Mouse (Mus musculus) intestine, embryonic 16.5 days (tissue): ENCODE measurements around the gene Gfi1. TPM values are rescaled to one million over a fixed set of nuclear protein-coding genes. Genes with fewer than 3 reads are reported as not detected.

Experiments
- ATAC-seq: fragments of 200-750 bp; cut with Nextera tagmentation; 2 replicates; pipeline ENCODE4 v1.8.0; 2017; ENCODE audit warnings: moderate TSS enrichment, moderate library complexity
- H3K27ac ChIP-seq: fragments of 300-500 bp; sonication (generic); 2 replicates; pipeline ENCODE4 v1.5.1; 2014; ENCODE audit warnings: mild to moderate bottlenecking, low read length
- H3K27me3 ChIP-seq: fragments of 300-500 bp; sonication (generic); replicated peaks from 2 replicates; pipeline ENCODE4 v1.6.1; 2014; ENCODE audit warnings: low read length, control low read depth, mixed read lengths; ENCODE audit not compliant: control insufficient read depth, insufficient read depth
- H3K36me3 ChIP-seq: fragments of 300-500 bp; sonication (generic); 2 replicates; pipeline ENCODE4 v1.6.1; 2014; ENCODE audit warnings: low read length, control low read depth; ENCODE audit not compliant: control insufficient read depth, insufficient read depth
- H3K4me1 ChIP-seq: fragments of 300-500 bp; sonication (generic); 2 replicates; pipeline ENCODE4 v1.6.1; 2014; ENCODE audit warnings: low read length, control low read depth, mixed read lengths; ENCODE audit not compliant: control insufficient read depth, insufficient read depth
- H3K4me2 ChIP-seq: fragments of 300-500 bp; sonication (generic); 2 replicates; pipeline ENCODE4 v1.6.1; 2014; ENCODE audit warnings: low read depth, low read length, control low read depth
- H3K4me3 ChIP-seq: fragments of 300-500 bp; sonication (generic); 2 replicates; pipeline ENCODE4 v1.5.1; 2014; ENCODE audit warnings: mild to moderate bottlenecking, low read length
- H3K9ac ChIP-seq: fragments of 300-500 bp; sonication (generic); 2 replicates; pipeline ENCODE4 v1.6.1; 2014; ENCODE audit warnings: low read depth, low read length
- H3K9me3 ChIP-seq: fragments of 300-500 bp; sonication (generic); 2 replicates; pipeline ENCODE4 v1.6.1; 2016; ENCODE audit warnings: low read length, control low read depth; ENCODE audit not compliant: control insufficient read depth
- WGBS: fragments of 180-500 bp; shearing (Covaris S2); extraction: QIAGEN DNeasy Blood & Tissue Kit; methylation state at CpG from one replicate; pipeline ENCODE4 v1.1.7; 2014; 5-methylcytosine and 5-hydroxymethylcytosine counted together
- polyA plus RNA-seq: library from polyadenylated mRNA; unstranded; fragments of >200 nt; fragmentation: Nextera tagmentation; extraction: Ambion mirVana; gene quantifications from 2 replicates; pipeline ENCODE4 v1.2.1, GENCODE M21; 2015

Gene Gfi1
- polyA plus RNA-seq, 1 experiment from 2014 or later: 0.92 TPM

DNA sequence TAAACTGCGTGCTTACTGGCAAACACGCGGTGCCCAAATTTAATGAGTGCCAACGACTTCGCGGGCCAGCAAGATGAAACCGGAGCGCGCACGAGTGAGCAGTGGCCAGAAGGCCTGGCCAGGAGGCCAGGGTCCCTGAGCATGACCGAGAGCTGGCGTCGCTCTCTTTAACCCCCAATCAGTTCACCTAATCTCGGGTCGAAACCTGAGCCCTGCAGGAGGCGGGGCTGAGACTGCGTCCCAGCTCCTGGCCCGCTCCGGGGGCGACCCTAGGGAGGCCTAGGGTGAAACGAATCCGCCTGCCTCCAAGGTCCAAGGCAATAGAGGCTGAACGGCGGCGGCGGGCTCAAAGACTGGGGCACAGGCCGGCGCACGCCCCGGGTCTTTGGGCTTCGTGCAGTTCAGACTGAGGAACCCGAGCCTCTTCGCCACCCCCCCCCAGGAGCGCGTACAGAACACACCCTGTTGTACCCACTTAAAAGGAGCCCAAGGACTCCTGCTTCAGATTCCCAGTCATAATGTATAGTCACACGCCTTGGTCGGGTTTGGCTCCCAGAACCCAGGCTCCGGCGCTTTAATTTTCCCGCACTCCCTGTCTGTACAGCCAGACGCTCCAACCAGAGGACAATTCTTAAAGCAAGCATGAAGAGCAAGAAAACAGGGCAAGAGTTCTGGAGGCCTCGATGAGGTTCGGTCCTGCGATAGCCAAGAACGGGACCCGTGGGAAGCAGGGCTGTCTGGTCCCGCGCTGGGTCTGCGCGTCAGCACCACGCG lies 988 bp downstream of the Gfi1 start:
- peak overlapping the region; percentile 33; the same call in 1 of the 2 replicates for H3K9ac ChIP-seq
- H3K27ac ChIP-seq: no peak overlapping the region
- H3K4me2 ChIP-seq: peak overlapping the region; percentile 59
- peaks cover 55% of the 10 kb centered on the region for H3K4me1 ChIP-seq
- peaks cover 75% of the 10 kb centered on the region for H3K27me3 ChIP-seq
- no peaks in the 10 kb centered on the region for H3K36me3 ChIP-seq
- under 1% methylated on average over 52 of the region's 52 CpGs for WGBS
- H3K4me3 ChIP-seq: peak overlapping the region; percentile 43
- no peaks in the 10 kb centered on the region for H3K9me3 ChIP-seq
- peak; percentile 43 for ATAC-seq

DNA sequence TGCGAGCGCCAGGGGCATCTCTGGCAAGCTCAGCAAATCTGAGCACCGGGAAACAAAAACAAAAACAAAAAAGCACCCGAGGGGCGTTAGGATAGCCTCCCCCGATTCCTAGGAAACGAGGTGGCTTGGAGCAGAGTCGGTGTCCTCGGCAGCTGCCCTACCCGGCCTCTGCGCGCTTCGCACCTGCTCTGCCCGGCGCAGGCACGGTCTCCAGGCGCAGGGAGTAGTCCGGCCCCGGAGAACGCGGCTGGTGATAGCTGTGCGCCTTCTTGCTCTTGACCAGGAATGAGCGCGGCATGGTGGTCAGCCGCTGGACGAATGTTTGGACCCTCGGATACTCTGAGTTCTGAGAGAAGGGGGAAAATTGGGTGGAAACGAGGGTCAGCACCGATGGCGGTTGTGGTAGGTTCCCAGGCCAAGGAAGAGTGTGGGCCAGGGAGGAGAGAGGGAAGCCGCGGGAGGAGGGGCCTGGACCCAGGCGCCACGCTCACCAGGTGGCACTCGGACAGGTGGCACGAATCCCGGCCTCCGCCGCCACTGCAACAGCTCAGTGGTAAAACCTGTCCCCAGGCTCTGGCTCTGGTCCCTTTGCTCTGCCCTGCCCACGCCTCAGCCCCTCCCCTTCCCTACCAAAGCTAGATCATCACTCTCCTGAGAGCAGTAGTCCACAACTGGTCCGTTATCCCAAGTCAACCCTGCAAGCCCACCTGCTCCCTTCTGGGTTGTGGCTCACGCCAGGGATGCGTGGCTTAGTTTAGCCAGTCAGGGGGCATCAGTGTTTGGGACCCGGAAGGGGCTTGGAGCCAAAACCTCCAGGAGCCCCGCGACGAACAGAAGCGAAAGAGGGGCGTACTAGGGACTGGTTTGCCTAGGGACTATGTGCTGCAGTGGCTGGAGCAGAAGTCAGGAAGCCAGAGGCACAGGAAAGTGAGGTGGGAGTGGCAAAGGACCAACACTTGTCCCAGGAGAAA lies 2.0 kb downstream of the Gfi1 start:
- H3K27ac ChIP-seq: no peak overlapping the region; the same call in 1 of the 2 replicates
- ATAC-seq: peak; percentile 66
- H3K4me3 ChIP-seq: peak overlapping the region; percentile 38
- H3K9ac ChIP-seq: peak overlapping the region; percentile 32
- WGBS: 1% methylated on average over 49 of the region's 49 CpGs
- H3K4me2 ChIP-seq: peak overlapping the region; percentile 59
- H3K27me3 ChIP-seq: peaks cover 83% of the 10 kb centered on the region
- no peaks in the 10 kb centered on the region for H3K36me3 ChIP-seq
- peaks cover 55% of the 10 kb centered on the region for H3K4me1 ChIP-seq
- no peaks in the 10 kb centered on the region for H3K9me3 ChIP-seq

DNA sequence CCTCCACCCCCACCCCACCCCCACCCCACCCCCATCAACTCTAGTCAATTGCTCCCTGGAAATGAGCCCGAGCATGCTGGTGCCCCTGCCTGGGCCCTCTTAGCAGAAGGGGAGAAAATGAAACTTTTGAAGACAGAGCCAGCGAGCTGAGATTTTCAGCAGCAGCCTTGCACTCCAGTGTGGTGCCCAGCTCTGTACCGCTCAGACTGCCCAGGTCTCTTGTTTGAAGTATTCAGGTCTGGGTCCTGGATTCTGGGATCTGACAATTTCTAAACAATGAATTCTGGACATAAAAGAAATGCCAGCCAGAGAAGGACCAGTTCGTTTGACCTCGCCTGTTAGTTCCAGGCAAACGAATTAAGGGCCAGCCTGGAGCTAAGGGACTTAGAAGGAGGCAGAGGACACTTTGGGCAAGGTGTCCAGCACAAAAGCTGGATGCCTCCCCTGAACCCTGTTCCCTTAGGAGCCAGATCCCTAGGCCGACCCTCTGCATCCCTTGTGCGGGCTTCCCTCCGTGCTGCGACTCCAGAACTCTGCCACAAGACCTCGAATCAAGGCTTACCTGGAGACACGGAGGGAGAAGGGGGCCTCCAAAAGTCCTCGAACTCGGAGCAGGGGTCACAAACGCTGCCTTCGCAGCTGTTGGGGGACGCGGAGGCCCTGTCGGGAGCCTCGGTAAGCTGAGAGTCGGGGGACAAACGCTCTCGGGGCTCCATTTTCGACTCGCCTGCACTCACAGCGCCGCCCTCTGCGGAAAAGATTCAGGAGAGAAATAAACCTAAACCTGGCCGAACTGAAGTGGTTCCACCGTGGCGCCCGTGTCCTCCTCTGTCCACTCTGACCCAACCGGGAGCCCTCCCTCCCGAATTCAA lies 2.9 kb downstream of the Gfi1 start:
- H3K4me1 ChIP-seq: peaks cover 55% of the 10 kb centered on the region
- H3K36me3 ChIP-seq: no peaks in the 10 kb centered on the region
- peak overlapping the region; percentile 59 for H3K4me2 ChIP-seq
- no peak for ATAC-seq
- H3K4me3 ChIP-seq: peak overlapping the region; percentile 38
- H3K27me3 ChIP-seq: peaks cover 80% of the 10 kb centered on the region
- H3K9me3 ChIP-seq: no peaks in the 10 kb centered on the region
- peak overlapping the region; percentile 32 for H3K9ac ChIP-seq
- no peak overlapping the region for H3K27ac ChIP-seq
- 1% methylated on average over 34 of the region's 34 CpGs for WGBS

DNA sequence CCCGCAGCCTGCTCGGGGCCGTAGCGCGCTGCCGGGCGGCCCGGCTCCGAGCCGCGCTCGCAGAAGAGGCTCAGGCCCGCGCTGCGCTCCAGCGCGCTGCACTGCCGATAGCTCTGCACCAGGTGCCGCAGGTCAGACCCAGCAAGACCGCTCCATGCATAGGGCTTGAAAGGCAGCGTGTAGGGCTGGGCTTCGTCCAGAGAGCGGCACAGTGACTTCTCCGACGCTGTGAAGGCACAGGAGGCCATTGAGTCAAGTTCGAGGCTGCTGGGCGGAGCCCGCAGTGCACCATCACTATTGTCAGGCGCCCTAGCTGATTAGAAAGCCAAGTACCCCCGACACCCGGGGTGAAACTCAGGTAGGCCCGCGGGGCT lies 4.2 kb downstream of the Gfi1 start:
- H3K4me3 ChIP-seq: peak overlapping the region; percentile 48
- peak; percentile 26; the same call in 1 of the 2 replicates for ATAC-seq
- peak overlapping the region; percentile 55 for H3K9ac ChIP-seq
- WGBS: under 1% methylated on average over 33 of the region's 33 CpGs
- no peaks in the 10 kb centered on the region for H3K36me3 ChIP-seq
- peak overlapping the region; percentile 74 for H3K4me2 ChIP-seq
- H3K9me3 ChIP-seq: no peaks in the 10 kb centered on the region
- no peak overlapping the region for H3K27ac ChIP-seq
- peaks cover 80% of the 10 kb centered on the region for H3K27me3 ChIP-seq
- H3K4me1 ChIP-seq: peaks cover 52% of the 10 kb centered on the region

- WGBS: 3% methylated on average over 57 of the region's 58 CpGs
- peak; percentile 4; the same call in 1 of the 2 replicates for ATAC-seq
- Histone ChIP-seq H3K27ac (no peak overlapping the region), H3K4me3 (peak overlapping the region; percentile 48), H3K9me3 (no peaks in the 10 kb centered on the region), H3K4me2 (peak overlapping the region; percentile 74), H3K36me3 (no peaks in the 10 kb centered on the region), H3K4me1 (peaks cover 49% of the 10 kb centered on the region), H3K9ac (peak overlapping the region; percentile 55), H3K27me3 (peaks cover 76% of the 10 kb centered on the region)
Observed at GRCm38 (mm10) chr5:107720991-107721637, 4.7 kb downstream of the Gfi1 start.

- no peaks in the 10 kb centered on the region for H3K9me3 ChIP-seq
- H3K36me3 ChIP-seq: no peaks in the 10 kb centered on the region
- ATAC-seq: no peak
- H3K4me3 ChIP-seq: peak overlapping the region; percentile 48
- H3K27ac ChIP-seq: no peak overlapping the region
- H3K27me3 ChIP-seq: peaks cover 72% of the 10 kb centered on the region
- no peak overlapping the region for H3K9ac ChIP-seq
- peaks cover 44% of the 10 kb centered on the region for H3K4me1 ChIP-seq
- WGBS: 7% methylated on average over 5 of the region's 5 CpGs
- H3K4me2 ChIP-seq: peak overlapping the region; percentile 74; the same call in 1 of the 2 replicates
Observed at GRCm38 (mm10) chr5:107720511-107720910, 5.3 kb downstream of the Gfi1 start.

DNA sequence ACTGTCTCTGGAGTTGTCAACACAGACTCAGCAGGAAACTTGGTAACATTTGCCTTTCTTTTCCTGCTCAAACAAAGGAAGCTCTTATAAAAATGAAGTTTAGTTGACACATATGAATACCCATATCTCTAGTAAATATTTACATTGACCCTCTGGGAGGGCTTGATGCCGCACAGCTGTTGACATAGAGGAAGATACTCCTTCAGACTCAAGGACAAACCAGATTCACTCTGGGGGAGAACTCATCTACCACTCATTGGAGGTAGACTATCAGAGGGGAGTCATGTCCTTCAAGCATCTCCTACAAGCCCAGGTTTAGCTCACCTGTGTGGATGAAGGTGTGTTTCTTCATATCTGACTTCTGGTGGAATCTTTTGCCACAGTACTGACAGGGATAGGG lies 6.0 kb downstream of the Gfi1 start:
- no peak for ATAC-seq
- no peaks in the 10 kb centered on the region for H3K9me3 ChIP-seq
- 11% methylated on average over 1 of the region's 1 CpGs for WGBS
- peaks cover 65% of the 10 kb centered on the region for H3K27me3 ChIP-seq
- peaks cover 36% of the 10 kb centered on the region for H3K4me1 ChIP-seq
- no peak overlapping the region for H3K4me2 ChIP-seq
- no peaks in the 10 kb centered on the region for H3K36me3 ChIP-seq
- no peak overlapping the region for H3K4me3 ChIP-seq
- H3K9ac ChIP-seq: no peak overlapping the region
- no peak overlapping the region for H3K27ac ChIP-seq

DNA sequence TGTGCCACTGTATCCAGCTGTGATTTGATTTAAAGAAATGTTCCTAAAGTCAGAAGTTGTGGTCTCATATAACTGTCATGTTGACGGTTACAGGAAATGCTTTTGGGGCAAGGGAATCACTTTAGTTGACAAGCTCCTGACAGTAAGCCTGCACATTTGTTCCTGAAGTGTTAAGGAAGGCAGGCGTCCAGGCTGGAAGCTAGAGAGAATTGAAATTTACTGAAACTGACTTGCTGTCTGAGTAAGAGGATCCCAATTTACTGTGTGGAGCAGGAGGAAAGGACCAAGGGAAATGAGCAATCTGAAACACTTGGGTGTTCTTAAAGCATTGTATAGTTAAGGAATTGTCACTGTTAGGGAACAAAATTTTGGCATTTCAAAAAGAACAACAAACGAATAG lies 6.6 kb downstream of the Gfi1 start:
- Histone ChIP-seq H3K4me2 (no peak overlapping the region), H3K4me3 (no peak overlapping the region), H3K27me3 (peaks cover 60% of the 10 kb centered on the region), H3K36me3 (no peaks in the 10 kb centered on the region), H3K9ac (no peak overlapping the region), H3K27ac (no peak overlapping the region), H3K4me1 (peaks cover 31% of the 10 kb centered on the region), H3K9me3 (no peaks in the 10 kb centered on the region)
- no peak for ATAC-seq
- 24% methylated on average over 3 of the region's 3 CpGs for WGBS
